In the genomic region with DNA sequence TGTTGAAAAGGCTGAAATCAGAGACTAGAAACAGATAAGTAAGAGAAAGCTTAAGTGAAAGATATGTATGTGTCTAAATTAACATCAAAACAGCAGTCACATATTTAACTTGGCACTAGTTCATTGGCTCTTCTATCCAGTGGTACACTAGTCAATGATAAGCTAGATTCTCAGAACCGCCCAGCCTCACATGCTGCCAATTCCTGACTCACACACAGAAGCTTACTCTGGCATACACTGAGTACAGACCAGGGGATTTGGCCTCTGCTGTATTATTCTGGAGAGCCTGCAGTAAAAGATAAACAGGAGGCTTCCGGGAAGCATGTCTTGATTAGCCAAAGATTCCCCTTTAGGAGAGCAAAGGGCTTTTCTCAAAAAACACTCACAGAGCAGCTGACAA, we compare ENCODE assay signal across 10 mouse cellular contexts.
DNase-seq lines count a peak whose midpoint lies in the region; ATAC-seq and TF ChIP-seq lines count a peak whose summit lies in the region.
"Had no signal": no experiment of that assay in that cellular context is flagged by ENCODE, and none has a peak within 500 bp of the region (broad histone marks: within the 10 kb centered on the region; RNA-seq: fewer than 3 reads in every experiment).

No protein-coding gene starts in this region.

- ATAC-seq in stomach, embryonic 16.5 days (ENCODE audit: insufficient read depth, low FRiP score): peak; percentile 50; the same call in 1 of the 2 replicates

- no peaks in the 10 kb centered on the region for H3K4me1 ChIP-seq in stomach, embryonic 16.5 days (ENCODE audit: control insufficient read depth, insufficient read depth, low read length)
- no peaks in the 10 kb centered on the region for H3K4me1 ChIP-seq in thymus, adult 2 months (replicated peaks; ENCODE audit: control insufficient read depth, insufficient read depth, low read length)
- H3K4me1 ChIP-seq: embryonic facial prominence, embryonic 15.5 days had no signal

- H3K9me3 ChIP-seq in stomach, embryonic 16.5 days (replicated peaks; ENCODE audit: control insufficient read depth, low read length): no peaks in the 10 kb centered on the region
- H3K9me3 ChIP-seq: embryonic facial prominence, embryonic 15.5 days had no signal

- H3K27me3 ChIP-seq in stomach, embryonic 16.5 days (ENCODE audit: control insufficient read depth, insufficient read depth, low read length): no peaks in the 10 kb centered on the region
- no peaks in the 10 kb centered on the region for H3K27me3 ChIP-seq in thymus, adult 2 months (ENCODE audit: control insufficient read depth, insufficient read depth, low read length)
- H3K27me3 ChIP-seq: embryonic facial prominence, embryonic 15.5 days had no signal

- no peak overlapping the region for H3K27ac ChIP-seq in stomach, embryonic 16.5 days (ENCODE audit: low read length)
- H3K27ac ChIP-seq in thymus, adult 2 months (ENCODE audit: control insufficient read depth, insufficient read depth, low read length): no peak overlapping the region
- H3K27ac ChIP-seq: embryonic facial prominence, embryonic 15.5 days; macrophage had no signal

- peak; percentile 7 for DNase-seq in gastrocnemius, postnatal 25 days
- DNase-seq in gastrocnemius, adult 18-20 months (ENCODE audit: low spot score): no peak
- peak; percentile 8 for DNase-seq in urinary bladder, postnatal 25 days (ENCODE audit: low spot score)
- DNase-seq in urinary bladder, postnatal 4 days (ENCODE audit: low spot score in 2 of 2): no peak
- peak; percentile 93 for DNase-seq in kidney, adult 9 months
- no peak for DNase-seq in testis, postnatal 14 days (ENCODE audit: low spot score)
- no peak for DNase-seq in thymus, adult 2 months

- WGBS in stomach, embryonic 16.5 days: 37% methylated on average over 2 of the region's 2 CpGs
- 85% methylated on average over 2 of the region's 2 CpGs for WGBS in thymus, adult 2 months

- H3K36me3 ChIP-seq in stomach, embryonic 16.5 days (ENCODE audit: control insufficient read depth, insufficient read depth, low read length): no peaks in the 10 kb centered on the region
- H3K36me3 ChIP-seq in thymus, adult 2 months (ENCODE audit: control insufficient read depth, insufficient read depth, low read length): no peaks in the 10 kb centered on the region
- H3K36me3 ChIP-seq: embryonic facial prominence, embryonic 15.5 days had no signal

- no peak for TF ChIP-seq POLR2A in thymus, adult 2 months (IDR thresholded peaks at IDR 0.05; ENCODE audit: control insufficient read depth, extremely low read depth, insufficient read depth, low read length, poor library complexity)

- TF ChIP-seq CTCF in thymus, adult 2 months (IDR thresholded peaks at IDR 0.05; ENCODE audit: borderline replicate concordance, control insufficient read depth, extremely low read depth, insufficient read depth, low read length, poor library complexity): no peak

- no peak overlapping the region for H3K9ac ChIP-seq in stomach, embryonic 16.5 days (ENCODE audit: low read length)
- H3K9ac ChIP-seq: embryonic facial prominence, embryonic 15.5 days had no signal

- H3K4me3 ChIP-seq in stomach, embryonic 16.5 days (replicated peaks; ENCODE audit: low read length): no peak overlapping the region
- no peak overlapping the region for H3K4me3 ChIP-seq in thymus, adult 2 months (ENCODE audit: control insufficient read depth, insufficient read depth, low read length)
- H3K4me3 ChIP-seq: embryonic facial prominence, embryonic 15.5 days had no signal

- H3K4me2 ChIP-seq in stomach, embryonic 16.5 days (ENCODE audit: low read depth, low read length): no peak overlapping the region
- H3K4me2 ChIP-seq: embryonic facial prominence, embryonic 15.5 days had no signal

Comparison
In these comparisons a context has a peak if more than half of its experiments do, and no peak if none do; other contexts are left out.
1. DNase-seq: peak in gastrocnemius, postnatal 25 days (single experiment), urinary bladder, postnatal 25 days (single experiment) and kidney, adult 9 months (single experiment); none in gastrocnemius, adult 18-20 months (single experiment), urinary bladder, postnatal 4 days (0 of 2), testis, postnatal 14 days (single experiment) and thymus, adult 2 months (single experiment).